Mouse (Mus musculus) ES-E14 (cell line): ENCODE measurements around the gene Frem1.

ENCODE experiments used
- CHD2 ChIP-seq: IDR thresholded peaks from 2 replicates; pipeline ENCODE4 v1.6.1; 2014; ENCODE audit warnings: mild to moderate bottlenecking, low read depth, low read length, inconsistent platforms
- HCFC1 ChIP-seq: IDR thresholded peaks from 2 replicates; pipeline ENCODE4 v1.6.1; 2012; ENCODE audit warnings: low read length, inconsistent platforms, borderline replicate concordance; ENCODE audit not compliant: insufficient read depth
- MAFK ChIP-seq: IDR thresholded peaks from 2 replicates; pipeline ENCODE4 v1.6.1; 2014; ENCODE audit warnings: mild to moderate bottlenecking, low read depth, low read length, inconsistent platforms; ENCODE audit not compliant: insufficient read depth

- no peak for TF ChIP-seq MAFK
- no peak for TF ChIP-seq CHD2
- TF ChIP-seq HCFC1: no peak
Measured at GRCm38 (mm10) chr4:82949511-82949910, 102.6 kb downstream of the Frem1 start.
